Mouse (Mus musculus) CD4-positive, CD25-positive, alpha-beta regulatory T cell, adult 2 months (primary cell): Measurements from ENCODE around the gene Acadsb.
"Not testable (repeated sequence)": the region's sequence is repeated elsewhere in the genome, so short reads cannot be mapped to it uniquely, and the experiment has no call there.

Experiments
- DNase-seq: peaks from one replicate; pipeline ENCODE4 v3.0.0-alpha.2; 2012; ENCODE audit warnings: low read depth, low spot score

The Acadsb gene

DNA sequence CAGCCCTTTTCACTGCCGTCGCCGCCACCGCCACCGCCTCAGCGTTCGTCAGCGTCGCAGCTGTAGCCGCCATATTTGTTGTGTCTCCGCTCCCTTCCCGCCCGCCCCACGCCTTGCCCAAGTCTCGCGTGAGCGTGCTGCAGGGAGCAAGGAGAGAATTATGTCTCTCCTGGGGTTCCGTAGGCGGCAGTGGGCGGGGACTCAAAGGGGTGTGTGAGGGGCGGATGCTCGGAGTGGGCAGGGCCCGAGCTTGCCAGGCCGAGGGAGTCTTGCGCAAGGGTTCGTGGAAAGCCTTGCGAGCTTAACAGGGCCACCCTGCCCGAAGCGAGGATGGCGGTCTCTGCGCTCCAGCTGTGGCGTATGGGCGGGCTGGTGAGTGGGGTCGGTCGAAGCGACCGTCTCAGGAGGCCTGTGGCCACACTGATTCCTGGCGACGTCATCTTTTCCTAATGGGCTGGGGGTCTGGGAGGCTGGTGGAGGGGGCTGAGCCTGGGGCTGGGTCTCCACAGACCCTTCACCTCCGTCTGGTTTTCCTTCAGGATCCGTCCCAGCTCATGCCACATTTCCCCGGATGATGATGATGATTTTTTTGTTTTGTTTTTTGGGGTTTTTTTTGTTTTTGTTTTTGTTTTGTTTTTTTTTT, at the start of gene Acadsb, which contains the start of gene Ikzf5:
Acadsb (plus strand) TSS at position 186 of the 643 bp plus-strand sequence.
Ikzf5 (minus strand) TSS at position 106 of the 643 bp plus-strand sequence.
- DNase-seq = peak; percentile 99

DNA sequence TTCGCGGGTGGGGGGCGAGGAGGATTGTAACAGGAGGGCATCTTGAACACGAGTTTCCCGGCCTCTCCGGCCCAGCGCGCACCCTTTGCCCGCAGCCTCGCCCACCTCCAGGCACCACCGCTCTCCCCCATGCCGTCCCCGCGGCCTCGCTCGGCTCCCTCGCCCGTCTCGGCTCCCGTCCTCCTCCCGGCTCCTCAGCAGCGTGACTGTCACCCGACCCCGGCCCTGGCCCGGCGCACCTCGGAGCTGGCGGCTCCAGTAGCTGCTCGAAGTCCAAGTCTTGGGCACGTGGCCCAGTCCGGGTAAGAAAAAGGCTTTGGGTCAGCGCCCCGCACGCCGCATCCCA, 48.2 kb upstream of the Acadsb start:
- DNase-seq = no peak

DNA sequence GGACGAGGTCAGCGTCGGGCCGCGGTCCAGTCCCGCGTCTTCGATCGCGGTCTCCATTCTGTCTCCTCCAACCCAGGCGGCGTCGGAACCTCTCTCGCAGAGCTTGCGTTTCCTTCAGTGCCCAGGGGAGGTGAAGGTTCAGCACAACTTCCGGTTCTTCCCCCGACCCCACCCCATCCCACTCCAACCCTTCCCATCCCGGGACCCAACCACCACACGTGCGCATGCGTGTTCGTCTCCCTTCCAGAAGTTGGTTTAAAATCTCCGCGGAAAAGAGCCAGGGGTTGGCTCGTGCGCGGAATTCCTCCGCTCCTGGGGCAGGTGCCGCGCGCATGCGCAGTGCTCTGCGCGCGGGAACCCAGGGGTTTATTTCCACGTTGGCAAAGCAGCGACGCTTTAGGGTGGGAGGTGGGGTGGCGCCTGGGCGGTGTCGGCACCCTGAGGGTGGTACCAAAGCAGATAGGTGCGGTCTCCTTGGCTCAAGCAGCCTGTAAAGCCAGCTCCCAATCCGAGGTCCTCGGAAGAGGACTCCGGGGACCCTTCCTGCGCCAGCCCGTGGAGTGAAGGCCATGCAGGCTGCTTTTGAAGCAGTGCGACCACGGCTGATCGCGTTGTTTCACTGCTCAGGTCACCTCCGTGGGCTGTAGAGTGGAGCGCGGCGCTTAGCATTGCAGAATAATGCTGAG, 47.6 kb upstream of the Acadsb start, which contains the start of gene 2310057M21Rik:
2310057M21Rik (minus strand) TSS at position 145 of the 686 bp plus-strand sequence.
- DNase-seq = peak; percentile 92

DNA sequence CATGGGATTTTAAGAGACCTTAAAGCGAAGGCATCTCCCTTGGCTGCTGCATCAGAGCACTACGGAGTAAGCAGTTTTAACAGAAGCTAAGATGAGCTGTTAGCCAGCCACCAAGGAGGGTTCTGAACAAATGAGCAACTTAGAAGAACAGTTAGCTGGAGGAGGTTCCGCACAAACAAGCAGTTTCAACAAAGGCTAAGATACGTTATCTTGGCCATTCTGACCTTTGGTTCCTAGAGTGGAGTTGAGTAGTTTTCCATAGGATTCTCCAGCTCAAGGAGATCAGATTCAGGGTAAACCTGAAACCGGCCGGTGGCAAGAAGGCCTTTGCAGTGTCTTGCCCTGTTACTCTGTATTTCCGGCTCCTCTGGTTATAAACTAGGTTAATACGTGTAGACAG, 46.3 kb upstream of the Acadsb start:
- no peak for DNase-seq

DNA sequence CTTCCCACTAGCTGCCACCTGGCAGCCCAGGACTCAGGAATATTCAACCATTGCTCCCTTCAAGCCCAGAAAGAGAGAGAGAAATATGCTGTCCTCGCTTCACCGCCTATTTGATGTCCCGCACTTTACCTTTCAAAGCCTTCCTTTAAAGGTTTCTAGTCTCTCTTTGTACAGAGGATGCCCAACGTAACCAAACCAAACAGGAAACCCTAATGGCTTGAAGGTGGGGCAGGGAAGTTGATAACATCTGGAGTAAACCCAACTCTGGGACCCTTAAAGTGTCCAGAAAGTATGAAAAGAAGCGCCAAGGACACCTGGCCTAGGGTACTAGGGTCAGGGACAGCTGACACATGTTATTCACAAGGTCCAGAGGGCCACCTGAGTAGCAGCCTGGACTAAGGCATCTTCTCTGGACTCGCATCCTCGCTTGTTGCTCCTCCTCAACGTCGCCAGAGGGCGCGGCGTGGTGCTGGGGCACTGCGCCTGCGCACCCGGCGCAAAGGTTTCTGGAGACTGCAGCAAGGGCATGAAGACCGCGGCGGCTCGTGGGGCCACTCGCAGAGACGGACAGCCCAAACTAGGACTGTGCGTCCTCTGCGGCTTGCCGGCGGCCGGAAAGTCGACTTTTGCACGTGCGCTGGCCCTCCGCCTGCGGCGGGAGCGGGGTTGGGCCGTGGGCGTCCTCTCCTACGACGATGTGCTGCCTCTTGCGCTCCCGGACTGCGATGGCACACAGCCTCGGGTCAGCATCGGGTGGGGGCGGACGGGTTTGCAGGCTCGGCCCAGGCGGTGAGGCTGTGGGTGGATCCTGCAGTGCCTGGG, 39.5 kb upstream of the Acadsb start, which contains the start of gene Pstk:
Pstk (plus strand) TSS at position 494 of the 822 bp plus-strand sequence.
- peak; percentile 93 for DNase-seq

DNA sequence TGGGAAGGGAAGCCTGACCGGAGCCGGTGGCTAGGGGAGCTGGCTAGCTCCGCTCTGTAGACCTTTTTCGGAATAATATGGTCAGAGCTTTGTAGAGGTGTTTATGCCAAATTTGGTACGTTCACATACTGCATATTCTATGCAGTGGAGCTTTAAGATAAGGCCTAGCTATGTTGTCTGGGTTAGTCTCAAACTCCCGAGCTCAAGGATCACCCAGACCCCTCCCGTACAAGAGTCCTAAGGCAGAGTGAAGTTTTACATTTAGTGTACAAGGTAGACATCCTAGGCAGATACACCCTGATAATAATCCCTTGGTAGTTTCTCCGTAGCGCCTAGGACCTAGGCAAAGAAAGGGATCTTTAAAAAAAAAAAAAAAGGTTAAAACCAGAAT, 38.9 kb upstream of the Acadsb start:
- DNase-seq = no peak

DNA sequence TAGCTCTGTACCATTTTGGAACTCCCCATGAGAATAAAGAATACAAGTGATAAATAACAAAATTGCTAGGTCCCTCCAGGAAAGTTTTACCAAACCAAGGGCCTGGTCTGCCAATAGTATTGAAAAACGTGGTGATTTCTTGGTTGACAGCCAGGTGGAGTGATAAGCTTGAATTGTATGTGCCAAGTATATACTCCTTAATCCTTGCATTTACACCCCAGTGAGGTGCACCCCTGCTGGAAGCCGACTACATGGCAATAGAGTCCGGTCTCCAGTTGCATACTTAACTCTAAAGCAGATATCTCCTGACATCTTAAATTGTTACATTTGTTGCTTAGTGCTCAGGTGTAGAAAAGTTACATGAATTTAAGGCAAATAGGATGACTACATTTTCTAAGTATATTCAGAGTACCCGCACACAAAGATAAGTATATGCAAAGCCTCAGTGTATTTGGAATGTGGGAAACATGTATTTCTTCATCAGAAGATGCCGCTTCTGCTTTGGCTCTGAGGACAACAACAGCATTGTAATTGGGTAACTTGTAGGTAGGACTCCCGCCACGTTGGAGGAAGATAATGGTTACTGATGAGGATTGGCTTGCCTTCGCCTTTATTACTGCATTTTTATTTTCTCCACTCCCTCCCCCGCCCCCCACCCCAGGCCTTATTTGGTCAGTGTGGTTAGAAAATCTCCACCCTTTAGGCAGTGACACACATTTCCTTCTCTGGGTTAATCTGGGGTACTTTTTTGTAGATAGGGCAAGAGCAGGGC, 38.3 kb upstream of the Acadsb start:
- peak; percentile 39 for DNase-seq

DNA sequence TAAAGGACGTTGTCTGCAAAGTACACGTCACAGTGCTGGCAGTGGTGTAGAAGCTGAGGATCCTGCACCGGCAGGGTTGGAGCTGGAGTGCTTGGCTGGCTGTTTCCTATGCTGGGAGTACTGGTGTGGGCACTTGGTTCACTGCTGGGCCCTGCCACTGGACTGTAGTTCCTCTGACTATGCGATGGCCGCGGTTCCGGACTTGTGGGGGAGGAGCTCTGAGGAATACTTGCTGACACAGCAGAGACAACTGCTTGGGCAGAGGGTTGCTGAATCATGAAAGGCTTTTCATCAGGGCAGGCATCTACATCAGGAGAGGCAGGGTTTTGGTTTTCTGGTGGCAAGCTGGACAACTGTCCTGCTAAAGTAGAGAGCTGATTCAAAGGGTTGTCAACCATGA, 18.6 kb upstream of the Acadsb start:
- not testable (repeated sequence) for DNase-seq

DNA sequence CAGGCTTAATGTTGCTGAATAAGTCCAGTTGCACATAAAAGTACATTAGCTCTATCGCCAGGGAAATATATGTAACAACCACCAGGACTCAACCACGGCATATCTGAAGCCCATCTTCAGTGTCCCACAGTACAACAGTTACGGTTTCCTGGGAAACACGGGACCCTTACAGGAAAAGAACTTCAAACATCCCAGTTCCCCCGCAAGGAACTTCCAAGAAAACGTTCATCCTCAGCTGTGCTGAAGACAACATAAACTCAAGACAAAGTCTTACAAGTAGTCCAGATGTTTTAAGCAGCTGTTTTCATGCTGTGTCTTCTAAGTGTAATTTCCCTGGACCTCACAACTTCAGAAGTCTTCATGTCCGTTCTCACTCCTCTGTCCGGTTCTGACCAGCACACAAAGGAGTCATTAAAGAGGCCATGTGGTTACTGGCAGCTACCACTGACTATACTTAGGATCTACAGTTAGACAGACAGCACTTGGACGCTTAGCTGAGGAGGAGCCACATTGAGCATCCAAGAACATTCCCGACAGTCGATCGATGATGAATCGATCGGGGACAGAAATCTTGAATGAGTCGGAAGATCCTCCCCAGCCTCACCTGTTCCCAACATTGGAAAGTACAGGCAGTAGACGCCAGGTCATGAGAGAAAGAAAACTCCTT, 947 bp upstream of the Acadsb start:
- DNase-seq = peak; percentile 9

DNA sequence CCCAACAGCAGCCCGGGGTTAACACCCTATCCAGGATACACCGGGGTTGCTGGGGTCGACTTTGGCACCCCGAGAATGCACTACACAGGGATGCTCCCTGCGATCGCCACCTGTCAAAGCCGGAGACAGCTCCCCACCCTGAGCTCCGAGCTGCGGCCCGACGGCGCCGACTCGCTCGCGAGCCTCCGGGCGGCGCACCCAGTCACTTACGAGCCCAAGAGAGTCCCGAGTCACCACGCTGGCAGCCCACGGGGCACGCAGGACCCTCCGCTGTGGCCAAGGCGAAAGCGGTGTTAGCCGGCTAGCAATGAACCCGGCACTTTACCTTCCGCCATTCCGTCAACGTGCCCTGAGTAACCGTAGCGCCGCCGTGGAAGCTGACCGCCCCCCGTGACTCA, 414 bp upstream of the Acadsb start:
- DNase-seq = no peak

DNA sequence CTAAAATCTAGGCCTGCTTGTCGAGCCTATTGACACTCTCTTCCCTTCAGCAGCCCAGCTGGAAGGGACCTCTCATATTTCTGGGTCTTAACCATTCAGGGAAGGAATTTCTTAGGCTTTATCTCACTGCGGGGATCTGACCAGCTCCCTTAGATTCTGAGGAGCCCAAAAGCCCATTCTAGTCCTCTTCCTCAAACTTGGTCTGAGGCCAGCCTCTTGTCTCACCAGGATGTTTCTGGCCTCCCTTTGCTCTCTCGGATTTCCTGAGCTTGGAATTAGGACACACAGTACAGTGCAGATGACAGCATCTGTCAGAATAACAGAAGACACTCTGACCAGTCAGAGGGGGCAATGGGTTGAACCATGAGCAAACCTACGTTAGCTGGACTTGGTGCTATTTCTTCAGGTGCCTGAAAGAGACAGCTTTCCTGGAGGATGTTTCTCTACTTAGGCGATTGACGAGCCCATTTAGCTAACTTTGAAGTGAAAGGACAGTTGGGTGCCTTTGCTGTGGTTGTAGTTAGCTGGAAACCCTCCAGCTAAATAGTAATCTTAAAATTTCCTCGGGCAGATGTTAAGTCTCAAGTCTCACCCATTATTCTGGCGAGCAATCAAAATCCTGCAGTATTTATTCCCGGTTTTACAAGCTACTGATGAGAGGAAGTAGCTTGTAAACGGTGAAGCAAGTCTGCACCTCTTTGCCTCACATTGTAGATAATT, 980 bp downstream of the Acadsb start:
- no peak for DNase-seq

DNA sequence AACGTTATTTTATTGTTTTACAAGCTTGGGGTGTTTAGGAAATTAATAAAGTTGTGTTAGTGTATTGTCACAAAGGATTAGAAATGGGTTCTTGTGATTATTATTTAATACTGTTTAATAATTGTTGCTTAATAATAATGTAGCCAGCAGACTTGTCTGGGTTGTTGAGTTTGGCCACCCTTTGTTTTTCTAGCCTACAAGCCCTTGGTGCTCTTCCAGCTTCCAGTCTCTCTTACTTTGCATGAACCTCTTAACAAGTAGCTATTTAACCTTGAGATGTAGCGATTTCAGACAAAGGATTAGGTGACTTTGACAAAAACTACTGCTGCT, 1.5 kb downstream of the Acadsb start:
- DNase-seq = no peak

DNA sequence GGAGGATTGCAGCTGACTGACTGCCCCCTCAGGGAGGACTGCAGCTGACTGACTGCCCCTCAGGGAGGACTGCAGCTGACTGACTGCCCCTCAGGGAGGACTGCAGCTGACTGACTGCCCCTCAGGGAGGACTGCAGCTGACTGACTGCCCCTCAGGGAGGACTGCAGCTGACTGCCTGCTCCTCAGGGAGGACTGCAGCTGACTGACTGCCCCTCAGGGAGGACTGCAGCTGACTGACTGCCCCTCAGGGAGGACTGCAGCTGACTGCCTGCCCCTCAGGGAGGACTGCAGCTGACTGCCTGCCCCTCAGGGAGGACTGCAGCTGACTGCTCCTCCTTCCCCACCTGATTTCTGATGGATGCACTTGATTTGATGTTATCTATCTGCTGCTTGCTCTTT, 6.3 kb downstream of the Acadsb start:
- not testable (repeated sequence) for DNase-seq

DNA sequence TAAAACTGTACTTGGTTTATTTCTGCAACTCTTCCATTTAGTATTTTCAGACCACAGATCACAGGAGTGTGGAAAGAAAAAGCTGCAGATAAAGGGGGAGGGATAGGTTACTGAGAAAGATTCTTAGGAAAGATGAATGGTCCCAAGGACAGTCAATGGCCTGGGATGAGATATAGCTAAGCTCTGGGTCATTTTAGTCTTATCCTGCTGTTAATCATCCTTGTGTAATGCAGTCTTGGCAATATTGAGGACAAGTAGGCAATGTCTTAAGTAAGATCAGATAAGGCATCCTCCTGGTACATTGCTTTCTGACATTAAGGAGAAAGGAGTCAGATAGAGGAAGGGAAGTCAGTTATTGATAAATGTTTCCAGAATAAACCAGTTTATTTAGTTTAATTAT, 7.2 kb downstream of the Acadsb start:
- no peak for DNase-seq

DNA sequence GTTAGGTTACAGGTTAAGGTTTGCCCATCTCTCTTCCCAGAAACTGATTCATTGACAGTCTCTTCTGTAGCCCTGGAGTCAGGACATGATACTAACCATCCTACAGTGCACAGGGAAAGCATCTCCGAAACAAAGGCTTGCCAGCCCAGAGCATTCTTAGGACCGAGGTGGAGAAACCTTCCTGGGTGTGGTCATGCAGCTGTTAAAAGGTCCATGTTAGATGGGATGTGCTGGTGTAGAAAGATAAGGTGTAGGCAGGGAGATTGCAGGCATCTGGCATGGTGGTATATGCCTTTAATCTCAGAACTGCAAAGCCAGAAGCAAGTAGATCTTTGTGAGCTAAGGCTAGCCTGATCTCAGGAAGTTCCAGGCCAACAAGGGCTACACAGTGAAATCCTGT, 14.5 kb downstream of the Acadsb start:
- no peak for DNase-seq

DNA sequence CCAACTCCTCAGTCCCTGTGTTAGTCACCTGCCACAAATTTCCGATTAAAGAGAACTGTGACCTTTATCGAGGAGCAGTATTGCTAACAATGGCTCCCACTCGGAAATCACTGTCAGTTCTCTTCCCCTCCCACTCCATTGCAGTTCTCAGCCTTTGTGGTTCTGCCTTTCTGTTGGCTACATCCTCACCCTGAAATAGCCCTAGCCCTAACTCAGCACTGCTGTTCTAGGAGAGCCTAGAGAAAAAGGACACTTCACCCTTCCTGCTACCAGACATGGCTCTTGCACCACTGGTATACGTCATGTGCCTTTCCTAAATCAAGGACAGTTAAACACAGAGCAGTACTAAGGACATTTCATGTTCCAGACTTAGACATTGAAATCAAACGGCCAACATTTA, 16.9 kb downstream of the Acadsb start:
- no peak for DNase-seq

DNA sequence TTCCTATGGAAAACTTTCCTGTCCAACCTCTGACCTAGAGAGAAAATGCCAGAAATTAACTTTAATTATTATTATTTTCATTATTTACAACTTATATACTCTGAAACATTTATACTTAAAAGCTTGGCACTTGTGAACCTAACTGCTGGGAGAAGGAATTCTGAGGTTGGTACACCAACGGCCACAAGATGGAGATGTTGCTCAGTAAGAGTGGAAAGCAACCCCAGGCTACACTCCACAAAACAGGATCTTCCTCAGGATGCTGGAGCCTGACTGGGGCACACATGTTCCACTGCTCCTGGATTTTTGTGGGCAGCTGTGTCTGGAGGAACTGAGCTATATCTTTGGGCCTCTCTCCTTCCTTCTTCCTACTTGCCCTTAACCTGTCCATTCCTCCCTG, 21.8 kb downstream of the Acadsb start:
- peak; percentile 9 for DNase-seq

DNA sequence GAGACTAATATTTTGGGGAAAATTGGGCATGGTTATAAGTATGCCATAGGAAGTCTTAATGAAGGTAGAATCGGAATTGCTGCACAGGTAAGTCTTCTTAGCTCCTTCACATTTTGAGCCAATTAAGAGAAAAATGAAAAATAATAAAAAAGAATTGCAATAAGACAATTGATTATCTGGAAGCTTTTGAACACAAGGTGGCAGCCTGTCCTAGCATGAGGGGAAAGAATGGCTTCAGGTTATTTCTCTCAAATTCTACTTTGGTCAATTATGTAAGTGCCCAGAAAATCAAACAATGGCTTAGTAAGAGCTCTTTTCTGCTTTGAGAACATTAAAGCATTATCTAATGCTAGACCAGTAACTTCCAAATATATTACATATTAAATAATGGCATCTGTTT, 23.9 kb downstream of the Acadsb start:
- DNase-seq = no peak

DNA sequence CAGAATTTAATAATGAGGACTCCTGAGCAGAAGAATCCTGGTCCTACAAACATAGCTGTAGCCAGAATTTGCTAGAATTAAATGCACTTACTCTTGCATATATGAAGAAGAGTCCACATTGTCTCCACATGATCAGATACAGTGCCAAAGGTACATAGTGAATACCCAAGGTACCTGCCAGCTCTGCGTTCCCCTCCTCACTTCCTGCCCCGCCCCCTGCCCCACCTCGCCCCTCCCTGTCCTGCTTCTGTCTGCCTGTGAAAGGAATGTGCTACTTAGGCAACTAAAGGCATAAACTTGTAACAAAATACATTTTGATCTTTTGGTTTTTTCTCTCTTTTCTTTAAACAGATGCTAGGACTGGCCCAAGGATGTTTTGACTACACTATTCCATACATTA, 26.6 kb downstream of the Acadsb start:
- no peak for DNase-seq

DNA sequence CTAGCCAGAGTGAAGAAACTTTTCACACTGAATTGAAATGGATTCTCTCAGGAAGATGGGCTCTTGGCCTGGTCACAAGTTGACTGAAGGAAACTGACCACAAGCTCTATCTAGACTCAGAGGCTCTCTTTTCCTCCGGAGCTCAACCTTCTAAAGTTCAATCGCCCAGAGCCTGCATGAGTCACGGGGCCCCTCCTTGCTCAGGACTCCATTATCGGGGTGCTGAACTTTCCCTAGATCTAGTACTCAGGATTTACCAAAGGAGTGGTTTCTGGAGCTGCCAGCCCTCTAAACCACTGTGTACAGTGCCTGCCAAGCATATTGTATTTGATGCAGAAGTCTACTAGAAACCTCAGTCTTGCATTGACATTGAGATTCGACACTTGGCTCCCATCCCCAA, 46.3 kb downstream of the Acadsb start:
- DNase-seq = no peak
